ENCODE assay signal across 25 mouse cellular contexts in genomic region chr12:106851666-106852065, GRCm38 (mm10).
DNase-seq lines count a peak whose midpoint lies in the region; ATAC-seq and TF ChIP-seq lines count a peak whose summit lies in the region.
"Had no signal": no experiment of that assay in that cellular context is flagged by ENCODE, and none has a peak within 500 bp of the region (broad histone marks: within the 10 kb centered on the region; RNA-seq: fewer than 3 reads in every experiment).

No protein-coding gene starts in this region.

- 77% methylated on average over 4 of the region's 4 CpGs for WGBS in forebrain, embryonic 13.5 days

- TF ChIP-seq POLR2A in brain, embryonic 14.5 days (IDR thresholded peaks at IDR 0.05; ENCODE audit: borderline replicate concordance, extremely low read depth, insufficient read depth, insufficient read length, poor library complexity, severe bottlenecking), result no peak

- no peak overlapping the region for H3K4me3 ChIP-seq in E14TG2a.4 (replicated peaks; ENCODE audit: low read length)
- H3K4me3 ChIP-seq in forebrain, embryonic 13.5 days, result no peak overlapping the region
- H3K4me3 ChIP-seq: erythroblast, embryonic 14.5 days; forebrain, embryonic 12.5 days; limb, embryonic 13.5 days; lung, embryonic 15.5 days had no signal

- H3K9ac ChIP-seq in forebrain, embryonic 13.5 days, result no peak overlapping the region
- H3K9ac ChIP-seq: forebrain, embryonic 12.5 days; limb, embryonic 13.5 days; lung, embryonic 15.5 days had no signal

- DNase-seq in CD4-positive helper T cell, adult 2 months (ENCODE audit: low read depth, low spot score), result peak; percentile 12
- DNase-seq in brain, embryonic 14.5 days (ENCODE audit: low read depth), result no peak
- DNase-seq in thymus, postnatal 0 days (ENCODE audit: low spot score), result peak; percentile 50
- DNase-seq in cerebellum, postnatal 25 days, result no peak
- no peak for DNase-seq in kidney, postnatal 25 days
- DNase-seq: adrenal gland, postnatal 10 days; B cell, adult 2 months; cerebellum, adult 11 months; cerebellum, adult 9-11 months; gastrocnemius, postnatal 14 days; kidney, adult 9 months; kidney, postnatal 36 days; layer of hippocampus, adult 9-11 months had no signal

- no peaks in the 10 kb centered on the region for H3K27me3 ChIP-seq in E14TG2a.4 (ENCODE audit: insufficient read depth, low read length)
- H3K27me3 ChIP-seq in forebrain, embryonic 13.5 days, result no peaks in the 10 kb centered on the region
- H3K27me3 ChIP-seq: forebrain, embryonic 12.5 days; limb, embryonic 13.5 days; lung, embryonic 15.5 days had no signal

- TF ChIP-seq CTCF in E14TG2a.4 (conservative IDR thresholded peaks at IDR 0.05; ENCODE audit: low read length), result peak; percentile 49
- TF ChIP-seq CTCF in brain, embryonic 14.5 days (IDR thresholded peaks at IDR 0.05; ENCODE audit: borderline replicate concordance, extremely low read depth, insufficient read depth, insufficient read length), result peak; percentile 10; the same call in 1 of the 2 replicates

- no peaks in the 10 kb centered on the region for H3K36me3 ChIP-seq in E14TG2a.4 (ENCODE audit: insufficient read depth, low read length)
- H3K36me3 ChIP-seq in forebrain, embryonic 13.5 days (ENCODE audit: poor library complexity, severe bottlenecking), result no peaks in the 10 kb centered on the region
- H3K36me3 ChIP-seq: forebrain, embryonic 12.5 days; limb, embryonic 13.5 days; lung, embryonic 15.5 days had no signal

- ATAC-seq in forebrain, embryonic 13.5 days, result no peak
- ATAC-seq in monocyte, adult 5-6 weeks (replicated peaks; ENCODE audit: insufficient number of reproducible peaks, low FRiP score, low TSS enrichment, poor library complexity, severe bottlenecking), result no peak
- ATAC-seq: hindbrain, embryonic 16.5 days; intestine, embryonic 16.5 days; midbrain, embryonic 16.5 days had no signal

- H3K4me2 ChIP-seq in forebrain, embryonic 13.5 days, result no peak overlapping the region
- H3K4me2 ChIP-seq: forebrain, embryonic 12.5 days; limb, embryonic 13.5 days; liver, embryonic 11.5 days; lung, embryonic 15.5 days; midbrain, embryonic 11.5 days had no signal

- H3K4me1 ChIP-seq in E14TG2a.4 (replicated peaks; ENCODE audit: low read depth, low read length), result no peaks in the 10 kb centered on the region
- H3K4me1 ChIP-seq in forebrain, embryonic 13.5 days, result no peaks in the 10 kb centered on the region
- H3K4me1 ChIP-seq: lung, embryonic 15.5 days had no signal

- H3K27ac ChIP-seq in forebrain, embryonic 13.5 days, result no peak overlapping the region
- H3K27ac ChIP-seq: forebrain, embryonic 12.5 days; limb, embryonic 13.5 days; lung, embryonic 15.5 days had no signal

- H3K9me3 ChIP-seq in E14TG2a.4 (ENCODE audit: low read length), result no peaks in the 10 kb centered on the region
- H3K9me3 ChIP-seq in forebrain, embryonic 13.5 days (replicated peaks), result no peaks in the 10 kb centered on the region
- H3K9me3 ChIP-seq: forebrain, embryonic 12.5 days; limb, embryonic 13.5 days; lung, embryonic 15.5 days had no signal

Comparison
In these comparisons a context has a peak if more than half of its experiments do, and no peak if none do; other contexts are left out.
1. DNase-seq: peak in CD4-positive helper T cell, adult 2 months (single experiment) and thymus, postnatal 0 days (single experiment); none in brain, embryonic 14.5 days (single experiment), cerebellum, postnatal 25 days (0 of 2) and kidney, postnatal 25 days (0 of 2).